Mouse (Mus musculus) midbrain, embryonic 12.5 days (tissue): ENCODE data around the gene Meis1. TPM values are rescaled to one million over a fixed set of nuclear protein-coding genes. Genes with fewer than 3 reads are reported as not detected.

ENCODE experiments used
- ATAC-seq: fragments of 200-750 bp; cut with Nextera tagmentation; 2 replicates; pipeline ENCODE4 v1.8.0; 2017; ENCODE audit warnings: low read depth, moderate TSS enrichment, moderate library complexity; ENCODE audit not compliant: low FRiP score
- H3K27ac ChIP-seq: fragments of 300-500 bp; sonication (generic); replicated peaks from 2 replicates; pipeline ENCODE4 v1.5.1; 2016; ENCODE audit warnings: mild to moderate bottlenecking
- H3K27me3 ChIP-seq: fragments of 300-500 bp; sonication (generic); 2 replicates; pipeline ENCODE4 v1.6.1; 2016; ENCODE audit warnings: mild to moderate bottlenecking
- H3K36me3 ChIP-seq: fragments of 300-500 bp; sonication (generic); 2 replicates; pipeline ENCODE4 v1.6.1; 2016
- H3K4me1 ChIP-seq: fragments of 300-500 bp; sonication (generic); 2 replicates; pipeline ENCODE4 v1.6.1; 2016
- H3K4me2 ChIP-seq: fragments of 300-500 bp; sonication (generic); replicated peaks from 2 replicates; pipeline ENCODE4 v1.6.1; 2016; ENCODE audit warnings: mild to moderate bottlenecking, moderate library complexity
- H3K4me3 ChIP-seq: fragments of 300-500 bp; sonication (generic); 2 replicates; pipeline ENCODE4 v1.5.1; 2016; ENCODE audit warnings: mild to moderate bottlenecking
- H3K9ac ChIP-seq: fragments of 300-500 bp; sonication (generic); replicated peaks from 2 replicates; pipeline ENCODE4 v1.6.1; 2016; ENCODE audit warnings: mild to moderate bottlenecking, moderate library complexity
- H3K9me3 ChIP-seq: fragments of 300-500 bp; sonication (generic); 2 replicates; pipeline ENCODE4 v1.6.1; 2016; ENCODE audit warnings: mild to moderate bottlenecking
- WGBS: fragments of 180-500 bp; shearing (Covaris S2); methylation state at CpG from one replicate; pipeline ENCODE4 v1.1.7; 2016; 5-methylcytosine and 5-hydroxymethylcytosine counted together
- polyA plus RNA-seq: library from polyadenylated mRNA; unstranded; fragments of >200 nt; fragmentation: Nextera tagmentation; extraction: Ambion mirVana; gene quantifications from 2 replicates; pipeline ENCODE4 v1.2.1, GENCODE M21; 2016

The Meis1 gene
- polyA plus RNA-seq, 1 experiment from 2014 or later: 44.8 TPM

- peak; percentile 79 for ATAC-seq
- under 1% methylated on average over 25 of the region's 25 CpGs for WGBS
- Histone ChIP-seq H3K9ac (peak overlapping the region; percentile 95), H3K27ac (peak overlapping the region; percentile 98), H3K4me1 (peaks cover 21% of the 10 kb centered on the region), H3K9me3 (no peaks in the 10 kb centered on the region), H3K27me3 (peaks cover 22% of the 10 kb centered on the region), H3K4me3 (peak overlapping the region; percentile 69), H3K4me2 (peak overlapping the region; percentile 91), H3K36me3 (no peaks in the 10 kb centered on the region)
Measured at GRCm38 (mm10) chr11:19020371-19020824, 1.6 kb upstream of the Meis1 start.

- H3K4me3 ChIP-seq: peak overlapping the region; percentile 69
- peak; percentile 71 for ATAC-seq
- under 1% methylated on average over 62 of the region's 67 CpGs for WGBS
- peak overlapping the region; percentile 95 for H3K9ac ChIP-seq
- no peaks in the 10 kb centered on the region for H3K36me3 ChIP-seq
- H3K4me2 ChIP-seq: peak overlapping the region; percentile 91
- H3K27me3 ChIP-seq: peaks cover 17% of the 10 kb centered on the region
- peaks cover 29% of the 10 kb centered on the region for H3K4me1 ChIP-seq
- H3K9me3 ChIP-seq: no peaks in the 10 kb centered on the region
- H3K27ac ChIP-seq: peak overlapping the region; percentile 98
Measured at GRCm38 (mm10) chr11:19019204-19020171, 703 bp upstream of the Meis1 start.

GRCm38 (mm10) chr11:19017719-19018413 lies 919 bp downstream of the Meis1 start:
- H3K9me3 ChIP-seq: no peaks in the 10 kb centered on the region
- ATAC-seq: no peak
- H3K4me1 ChIP-seq: peaks cover 45% of the 10 kb centered on the region
- WGBS: under 1% methylated on average over 14 of the region's 14 CpGs
- H3K9ac ChIP-seq: peak overlapping the region; percentile 95
- peak overlapping the region; percentile 69 for H3K4me3 ChIP-seq
- peaks cover 23% of the 10 kb centered on the region for H3K27me3 ChIP-seq
- peak overlapping the region; percentile 98 for H3K27ac ChIP-seq
- H3K36me3 ChIP-seq: no peaks in the 10 kb centered on the region
- H3K4me2 ChIP-seq: peak overlapping the region; percentile 91

- Histone ChIP-seq H3K27ac (no peak overlapping the region), H3K4me2 (peak overlapping the region; percentile 91), H3K9me3 (no peaks in the 10 kb centered on the region), H3K9ac (peak overlapping the region; percentile 81), H3K27me3 (peaks cover 23% of the 10 kb centered on the region), H3K4me1 (peaks cover 51% of the 10 kb centered on the region), H3K4me3 (peak overlapping the region; percentile 69), H3K36me3 (no peaks in the 10 kb centered on the region)
- ATAC-seq: no peak
- WGBS: 0% methylated on average over 1 of the region's 1 CpGs
Measured at GRCm38 (mm10) chr11:19017262-19017661, 1.5 kb downstream of the Meis1 start.

GRCm38 (mm10) chr11:19016481-19017220 lies 2.1 kb downstream of the Meis1 start:
- Histone ChIP-seq H3K27ac (peak overlapping the region; percentile 68), H3K4me1 (peaks cover 53% of the 10 kb centered on the region), H3K9me3 (no peaks in the 10 kb centered on the region), H3K9ac (peak overlapping the region; percentile 81), H3K4me2 (peak overlapping the region; percentile 91), H3K27me3 (peaks cover 27% of the 10 kb centered on the region), H3K36me3 (no peaks in the 10 kb centered on the region), H3K4me3 (peak overlapping the region; percentile 69)
- no peak for ATAC-seq
- 2% methylated on average over 10 of the region's 10 CpGs for WGBS

GRCm38 (mm10) chr11:19015731-19016461 lies 2.9 kb downstream of the Meis1 start:
- 1% methylated on average over 37 of the region's 37 CpGs for WGBS
- H3K9me3 ChIP-seq: no peaks in the 10 kb centered on the region
- H3K9ac ChIP-seq: peak overlapping the region; percentile 81
- peak overlapping the region; percentile 68 for H3K27ac ChIP-seq
- no peaks in the 10 kb centered on the region for H3K36me3 ChIP-seq
- peaks cover 24% of the 10 kb centered on the region for H3K27me3 ChIP-seq
- no peak for ATAC-seq
- H3K4me3 ChIP-seq: peak overlapping the region; percentile 69
- peaks cover 52% of the 10 kb centered on the region for H3K4me1 ChIP-seq
- H3K4me2 ChIP-seq: peak overlapping the region; percentile 91

- peak overlapping the region; percentile 68; the same call in 1 of the 2 replicates for H3K27ac ChIP-seq
- no peak for ATAC-seq
Measured at GRCm38 (mm10) chr11:19015381-19015730, 3.4 kb downstream of the Meis1 start.

GRCm38 (mm10) chr11:19014441-19015161 lies 4.2 kb downstream of the Meis1 start:
- WGBS: under 1% methylated on average over 35 of the region's 35 CpGs
- Histone ChIP-seq H3K9ac (peak overlapping the region; percentile 81), H3K4me3 (peak overlapping the region; percentile 69), H3K36me3 (no peaks in the 10 kb centered on the region), H3K4me1 (peaks cover 59% of the 10 kb centered on the region), H3K4me2 (peak overlapping the region; percentile 91), H3K27ac (peak overlapping the region; percentile 30; the same call in 1 of the 2 replicates), H3K9me3 (no peaks in the 10 kb centered on the region), H3K27me3 (peaks cover 30% of the 10 kb centered on the region)
- ATAC-seq: no peak

More at GRCm38 (mm10) chr11:19015381-19015730, 3.4 kb downstream of the Meis1 start:
- peak overlapping the region; percentile 69 for H3K4me3 ChIP-seq
- H3K4me1 ChIP-seq: peaks cover 56% of the 10 kb centered on the region
- H3K27me3 ChIP-seq: peaks cover 23% of the 10 kb centered on the region
- no peaks in the 10 kb centered on the region for H3K36me3 ChIP-seq
- 0% methylated on average over 5 of the region's 5 CpGs for WGBS
- peak overlapping the region; percentile 91 for H3K4me2 ChIP-seq
- H3K9me3 ChIP-seq: no peaks in the 10 kb centered on the region
- H3K9ac ChIP-seq: peak overlapping the region; percentile 81

GRCm38 (mm10) chr11:19014113-19014440 lies 4.7 kb downstream of the Meis1 start:
- Histone ChIP-seq H3K36me3 (no peaks in the 10 kb centered on the region), H3K27me3 (peaks cover 30% of the 10 kb centered on the region), H3K27ac (no peak overlapping the region; the same call in 1 of the 2 replicates), H3K4me1 (peaks cover 59% of the 10 kb centered on the region), H3K9ac (peak overlapping the region; percentile 81), H3K9me3 (no peaks in the 10 kb centered on the region), H3K4me2 (peak overlapping the region; percentile 91), H3K4me3 (peak overlapping the region; percentile 69)
- no peak for ATAC-seq
- WGBS: 9% methylated on average over 12 of the region's 12 CpGs

- peak overlapping the region; percentile 69 for H3K4me3 ChIP-seq
- peak overlapping the region; percentile 91 for H3K4me2 ChIP-seq
- peak overlapping the region; percentile 81 for H3K9ac ChIP-seq
- H3K4me1 ChIP-seq: peaks cover 65% of the 10 kb centered on the region
- H3K27ac ChIP-seq: no peak overlapping the region; the same call in 1 of the 2 replicates
- H3K36me3 ChIP-seq: no peaks in the 10 kb centered on the region
- 6% methylated on average over 25 of the region's 25 CpGs for WGBS
- ATAC-seq: no peak
- peaks cover 36% of the 10 kb centered on the region for H3K27me3 ChIP-seq
- no peaks in the 10 kb centered on the region for H3K9me3 ChIP-seq
Measured at GRCm38 (mm10) chr11:19013141-19014112, 5.4 kb downstream of the Meis1 start.
